Mouse (Mus musculus) brain, adult 2 months (tissue): ENCODE results near the gene AW011738.

ENCODE experiments used
- DNase-seq: peaks from one replicate; pipeline ENCODE4 v3.0.0; 2011; ENCODE audit warnings: low read depth, low spot score

Gene AW011738

GRCm38 (mm10) chr4:156203001-156203412 lies at the start of gene AW011738:
Gene AW011738, plus strand, starts transcription at chr4:156203304.
- DNase-seq, result peak; percentile 90

DNA sequence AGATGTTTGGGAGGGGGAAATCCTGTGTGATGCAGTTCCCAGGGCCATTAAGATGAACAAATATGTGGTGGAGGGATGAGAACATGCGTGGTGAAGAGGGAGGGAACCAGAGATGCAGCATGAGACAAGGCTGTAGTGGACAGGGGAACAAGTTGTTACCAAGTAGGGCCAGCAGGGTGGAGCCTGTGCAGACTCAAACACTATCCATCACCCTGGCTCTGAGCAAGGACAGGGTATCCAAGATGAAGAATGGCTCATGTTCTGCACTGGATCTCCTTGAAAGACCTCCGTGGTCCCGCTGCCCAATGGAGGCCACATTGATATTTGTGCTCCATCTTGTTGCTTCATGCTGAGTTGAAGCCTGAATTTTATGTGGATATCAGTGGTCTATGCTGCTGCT lies 48.3 kb upstream of the AW011738 start:
- DNase-seq, result no peak

- no peak for DNase-seq
These were observed 36.6 kb upstream of the AW011738 start for GRCm38 (mm10) chr4:156166477-156166876.

GRCm38 (mm10) chr4:156168611-156169010 lies 34.5 kb upstream of the AW011738 start:
- no peak for DNase-seq

DNA sequence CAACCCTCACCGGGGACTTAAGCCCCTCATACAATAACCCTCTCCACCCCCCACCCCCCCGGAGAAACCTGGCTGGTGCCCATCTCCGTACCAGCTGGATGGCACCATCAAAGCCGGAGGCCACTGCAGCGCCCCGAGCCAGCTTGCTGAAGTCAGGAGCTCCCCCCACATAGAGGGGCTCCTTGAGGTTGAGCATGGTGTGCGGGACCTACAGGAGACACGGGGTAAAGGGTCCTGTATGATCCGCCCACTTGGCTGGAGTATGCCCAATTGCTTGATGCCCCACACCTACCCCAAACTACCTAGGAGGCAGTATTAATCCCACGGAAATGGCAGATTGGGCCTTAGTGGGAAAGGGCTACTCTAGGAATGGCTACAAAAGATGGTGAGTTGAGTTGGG lies 34.0 kb upstream of the AW011738 start:
- no peak for DNase-seq

- no peak for DNase-seq
These were observed 31.3 kb upstream of the AW011738 start for GRCm38 (mm10) chr4:156171828-156172227.

DNA sequence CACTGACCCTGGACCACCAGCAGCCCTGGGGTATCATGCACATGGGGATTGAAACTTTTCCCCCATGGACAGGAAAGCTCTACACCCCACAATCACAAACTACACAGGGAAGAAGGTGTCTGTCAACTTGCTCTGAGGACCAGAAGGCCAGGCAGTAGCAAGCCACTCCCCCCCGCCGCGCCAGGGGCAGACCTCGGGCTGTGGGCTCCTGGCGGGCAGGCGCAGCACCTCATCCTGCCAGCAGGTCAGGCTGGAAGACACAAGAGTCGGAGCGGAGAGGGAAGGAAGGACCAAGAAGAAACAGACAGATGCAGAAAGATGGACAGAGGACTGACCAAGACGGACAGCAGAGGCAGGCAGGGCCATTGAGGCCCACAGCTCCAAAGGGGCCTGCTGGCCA lies 25.5 kb upstream of the AW011738 start:
- no peak for DNase-seq

GRCm38 (mm10) chr4:156183747-156184146 lies 19.4 kb upstream of the AW011738 start:
- DNase-seq, result no peak

- DNase-seq, result peak; percentile 35
These were observed 18.7 kb upstream of the AW011738 start for GRCm38 (mm10) chr4:156184291-156184954.

DNA sequence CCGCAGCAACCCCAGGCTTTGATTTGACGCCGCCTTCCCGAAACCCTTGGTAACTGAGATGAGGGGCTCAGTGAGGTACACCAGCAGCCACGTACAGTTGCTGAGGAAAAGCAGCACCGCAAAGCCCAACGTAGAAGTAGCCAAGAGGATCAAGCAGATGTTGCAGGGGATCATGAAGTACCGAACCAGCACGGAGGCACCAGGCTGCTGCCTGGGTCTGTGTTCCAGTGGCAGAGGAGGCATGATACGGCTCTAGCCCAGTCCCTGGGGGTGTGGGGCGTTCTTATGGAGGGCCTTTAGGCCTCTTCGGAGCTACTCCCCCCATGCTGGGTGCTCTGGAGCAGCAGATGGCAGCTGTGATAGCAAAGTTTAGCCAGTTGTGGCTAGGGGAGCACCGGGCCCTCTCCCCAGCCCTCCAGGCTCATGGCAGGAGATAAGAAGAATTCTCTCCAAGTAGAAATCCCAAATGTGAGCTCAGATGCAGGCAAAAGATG lies 17.6 kb upstream of the AW011738 start:
- peak; percentile 33 for DNase-seq

- peak; percentile 69 for DNase-seq
These were observed 16.9 kb upstream of the AW011738 start for GRCm38 (mm10) chr4:156185950-156186850.

- DNase-seq, result no peak
These were observed 14.8 kb upstream of the AW011738 start for GRCm38 (mm10) chr4:156188162-156188810.

DNA sequence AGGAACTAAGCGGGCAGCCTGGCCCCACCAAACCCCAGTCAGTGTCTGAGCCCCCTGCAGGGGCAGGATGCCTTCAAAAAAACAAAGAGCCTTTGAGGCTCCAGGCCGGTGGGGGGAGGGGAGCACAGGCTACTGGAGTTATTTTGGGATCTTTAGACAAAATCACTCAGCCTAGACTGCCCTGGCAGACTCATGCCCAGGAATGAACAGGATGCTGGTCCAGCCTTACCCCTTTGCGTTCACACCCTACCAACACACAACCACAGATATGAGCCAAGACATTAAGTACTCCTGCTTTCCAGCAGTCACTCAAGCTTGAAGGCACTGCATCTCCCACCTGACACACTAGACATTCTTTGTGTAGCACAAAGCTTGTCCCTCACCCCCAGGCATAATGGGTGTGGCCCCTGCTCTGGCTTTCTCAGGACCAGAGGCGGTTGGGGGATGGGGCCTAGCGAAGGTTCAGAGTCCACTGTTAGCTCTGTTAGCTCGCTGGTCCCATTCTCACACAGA lies 14.2 kb upstream of the AW011738 start:
- DNase-seq, result peak; percentile 44

GRCm38 (mm10) chr4:156192421-156193199 lies 10.5 kb upstream of the AW011738 start:
- no peak for DNase-seq

DNA sequence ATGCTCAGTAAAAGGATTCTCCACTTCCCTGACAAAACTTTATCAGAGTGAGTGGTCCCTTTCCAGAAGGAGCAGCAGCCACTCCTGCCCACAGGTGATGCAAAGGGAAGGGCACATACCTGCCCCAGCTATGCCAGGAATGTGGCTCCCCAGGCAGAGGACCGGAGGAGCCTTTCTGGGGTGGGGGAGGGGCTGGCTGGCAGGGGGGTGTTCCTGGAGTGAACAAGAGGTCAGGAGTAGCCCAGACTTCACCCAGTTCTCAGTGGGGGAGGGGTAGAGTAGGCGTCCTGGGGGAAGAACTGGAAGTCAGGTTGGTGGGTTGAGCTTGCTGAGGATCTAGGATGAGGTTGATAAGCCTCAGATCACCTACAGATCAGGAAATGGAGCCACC lies 9.9 kb upstream of the AW011738 start:
- DNase-seq, result no peak

GRCm38 (mm10) chr4:156193906-156194305 lies 9.2 kb upstream of the AW011738 start:
- DNase-seq, result no peak

- DNase-seq, result no peak
These were observed 8.8 kb upstream of the AW011738 start for GRCm38 (mm10) chr4:156194346-156194745.

- DNase-seq, result peak; percentile 20
These were observed 6.9 kb upstream of the AW011738 start for GRCm38 (mm10) chr4:156195927-156196870.

- DNase-seq, result peak; percentile 75
These were observed 5.8 kb upstream of the AW011738 start, which contains the start of gene Agrn for GRCm38 (mm10) chr4:156197131-156197828. Gene Agrn, minus strand, starts transcription at chr4:156197488.
